Mouse (Mus musculus): ENCODE results near the gene Tfr2. TPM values are rescaled to one million over a fixed set of nuclear protein-coding genes. Genes with fewer than 3 reads are reported as not detected.

Gene Tfr2
- total RNA-seq (2012; rRNA removed): 76.9 and 96.2 TPM in 2 replicates
- polyA plus RNA-seq (2012; ENCODE audit: insufficient read depth in 1 of 2, insufficient read length in 2 of 2, low read depth in 1 of 2, low replicate concordance in 2 of 2, missing spikeins in 1 of 2): 100 to 1,000 TPM in 1 of 2 experiments, not detected in 1; 112 TPM

DNA sequence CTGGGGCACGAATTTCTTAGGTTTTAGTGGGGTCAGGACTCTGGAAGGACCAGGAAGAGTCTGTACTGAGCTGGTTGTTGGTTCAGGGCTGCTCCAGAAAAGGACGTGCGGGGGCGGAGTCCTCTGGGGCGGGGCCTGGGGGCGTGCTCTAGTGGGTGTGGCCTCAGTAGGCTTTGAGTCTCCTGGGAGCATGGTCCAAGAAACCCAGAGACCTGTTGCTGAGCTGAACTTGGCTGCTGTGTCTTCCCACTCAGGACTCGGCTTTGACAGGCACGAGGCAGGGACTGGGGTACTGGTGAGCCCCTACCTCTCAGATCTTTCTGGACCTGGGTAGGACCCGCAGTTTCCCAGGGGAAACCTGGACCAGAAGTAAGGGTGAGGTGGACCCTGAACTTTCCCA, at the start of gene Tfr2:
Tfr2 (plus strand) TSS at position 176 of the 400 bp plus-strand sequence.
- H3K27me3 ChIP-seq (ENCODE audit: control insufficient read depth in 1 of 2, insufficient read depth in 2 of 2, low read length in 2 of 2): no peaks in the 10 kb centered on the region
- H3K79me2 ChIP-seq (ENCODE audit: control insufficient read depth, insufficient read depth, low read length, poor library complexity): peaks cover 22% of the 10 kb centered on the region
- DNase-seq (ENCODE audit: low read depth, low spot score): peak; percentile 93
- H3K9me3 ChIP-seq (replicated peaks; ENCODE audit: insufficient read depth, low read length): no peaks in the 10 kb centered on the region
- peak within 1 kb of the TSS; percentile 68 for H3K9ac ChIP-seq (ENCODE audit: control insufficient read depth, low read depth, low read length, poor library complexity, severe bottlenecking)
- peak within 1 kb of the TSS; percentile 94 for H3K27ac ChIP-seq (ENCODE audit: control insufficient read depth, low read depth, low read length)
- TF ChIP-seq TBP (IDR thresholded peaks at IDR 0.05; ENCODE audit: low read depth, low read length): peak; percentile 60
- peak; percentile 39 to 78; a peak in 3 of 4 replicates for TF ChIP-seq POLR2A (IDR thresholded peaks at IDR 0.05; ENCODE audit: control insufficient read depth in 1 of 2, insufficient read depth in 1 of 2, low read depth in 1 of 2, low read length in 2 of 2, poor library complexity in 1 of 2)
- no peak for TF ChIP-seq POLR2AphosphoS5 (IDR thresholded peaks at IDR 0.05; ENCODE audit: borderline replicate concordance, low read depth, low read length)
- peak; percentile 0; the same call in 1 of the 2 replicates for TF ChIP-seq TCF12 (IDR thresholded peaks at IDR 0.05; ENCODE audit: low read depth, low read length)
- 0 out of 2 replicates have a peak, but pooled peaks have one; percentile 4 for TF ChIP-seq MAX (IDR thresholded peaks at IDR 0.05; ENCODE audit: low read length)
- peak; percentile 62 for TF ChIP-seq NELFE (IDR thresholded peaks at IDR 0.05; ENCODE audit: low read depth, low read length)
- 0 out of 2 replicates have a peak, but pooled peaks have one; percentile 24 for TF ChIP-seq MYC (IDR thresholded peaks at IDR 0.05; ENCODE audit: low read depth, low read length)
- peak; percentile 50 for TF ChIP-seq SIN3A (IDR thresholded peaks at IDR 0.05; ENCODE audit: low read length)
- no peak for TF ChIP-seq MAZ (IDR thresholded peaks at IDR 0.05; ENCODE audit: low read depth, low read length)
- no peak for TF ChIP-seq USF2 (IDR thresholded peaks at IDR 0.05; ENCODE audit: borderline replicate concordance in 1 of 2, insufficient read depth in 1 of 2, low read depth in 1 of 2, low read length in 2 of 2)
- 0 out of 2 replicates have a peak, but pooled peaks have one; percentile 35 for TF ChIP-seq POLR2AphosphoS2 (IDR thresholded peaks at IDR 0.05; ENCODE audit: low read length)
- peak within 1 kb of the TSS; percentile 57 to 78 for H3K4me3 ChIP-seq (ENCODE audit: control insufficient read depth in 1 of 2, insufficient read depth in 1 of 2, low read depth in 2 of 2, low read length in 2 of 2)
- H3K4me1 ChIP-seq (ENCODE audit: control insufficient read depth in 1 of 2, insufficient read depth in 2 of 2, low read length in 2 of 2): peaks cover 0 to 25% of the 10 kb centered on the region in 2 experiments; a peak in 2 of 4 replicates
- H3K36me3 ChIP-seq (ENCODE audit: control insufficient read depth in 1 of 2, insufficient read depth in 2 of 2, low read length in 2 of 2): peaks cover 3 to 13% of the 10 kb centered on the region in 2 experiments

- Histone ChIP-seq H3K27me3 (ENCODE audit: control insufficient read depth in 1 of 2, insufficient read depth in 2 of 2, low read length in 2 of 2) (no peaks in the 10 kb centered on the region), H3K4me3 (ENCODE audit: control insufficient read depth in 1 of 2, insufficient read depth in 1 of 2, low read depth in 2 of 2, low read length in 2 of 2) (no peak overlapping the region), H3K9me3 (replicated peaks; ENCODE audit: insufficient read depth, low read length) (no peaks in the 10 kb centered on the region), H3K9ac (ENCODE audit: control insufficient read depth, low read depth, low read length, poor library complexity, severe bottlenecking) (no peak overlapping the region), H3K4me1 (ENCODE audit: control insufficient read depth in 1 of 2, insufficient read depth in 2 of 2, low read length in 2 of 2) (no peaks in the 10 kb centered on the region), H3K79me2 (ENCODE audit: control insufficient read depth, insufficient read depth, low read length, poor library complexity) (no peaks in the 10 kb centered on the region), H3K36me3 (ENCODE audit: control insufficient read depth in 1 of 2, insufficient read depth in 2 of 2, low read length in 2 of 2) (peaks cover 0 to 4% of the 10 kb centered on the region in 2 experiments; a peak in 2 of 4 replicates), H3K27ac (ENCODE audit: control insufficient read depth, low read depth, low read length) (no peak overlapping the region)
- no peak for TF ChIP-seq JUND (IDR thresholded peaks at IDR 0.05; ENCODE audit: low read depth, low read length)
- TF ChIP-seq POLR2AphosphoS5 (IDR thresholded peaks at IDR 0.05; ENCODE audit: borderline replicate concordance, low read depth, low read length): no peak
- no peak for TF ChIP-seq ETS1 (IDR thresholded peaks at IDR 0.05; ENCODE audit: low read depth, low read length)
- TF ChIP-seq ZNF384 (IDR thresholded peaks at IDR 0.05; ENCODE audit: low read depth, low read length): no peak
- no peak for TF ChIP-seq MXI1 (IDR thresholded peaks at IDR 0.05; ENCODE audit: low read depth, low read length)
- TF ChIP-seq NELFE (IDR thresholded peaks at IDR 0.05; ENCODE audit: low read depth, low read length): no peak
- no peak for TF ChIP-seq ZMIZ1 (IDR thresholded peaks at IDR 0.05; ENCODE audit: low read depth, low read length)
- TF ChIP-seq TCF12 (IDR thresholded peaks at IDR 0.05; ENCODE audit: low read depth, low read length): no peak
- no peak for TF ChIP-seq SMC3 (IDR thresholded peaks at IDR 0.05; ENCODE audit: low read depth, low read length)
- TF ChIP-seq CTCF (IDR thresholded peaks at IDR 0.05 in 2 of 3, conservative IDR thresholded peaks at IDR 0.05 in 1 of 3; ENCODE audit: control insufficient read depth in 1 of 3, insufficient read depth in 1 of 3, low read depth in 2 of 3, low read length in 3 of 3, poor library complexity in 1 of 3, severe bottlenecking in 1 of 3): no peak
- TF ChIP-seq UBTF (IDR thresholded peaks at IDR 0.05; ENCODE audit: borderline replicate concordance, insufficient read depth, low read depth, low read length): no peak
- no peak for TF ChIP-seq RAD21 (IDR thresholded peaks at IDR 0.05; ENCODE audit: low read depth, low read length)
- no peak for TF ChIP-seq USF1 (IDR thresholded peaks at IDR 0.05; ENCODE audit: low read depth, low read length)
- no peak for TF ChIP-seq CHD1 (IDR thresholded peaks at IDR 0.05; ENCODE audit: low read depth, low read length)
- no peak for TF ChIP-seq BHLHE40 (IDR thresholded peaks at IDR 0.05; ENCODE audit: borderline replicate concordance, low read depth, low read length)
- no peak for TF ChIP-seq POLR2A (IDR thresholded peaks at IDR 0.05; ENCODE audit: control insufficient read depth in 1 of 2, insufficient read depth in 1 of 2, low read depth in 1 of 2, low read length in 2 of 2, poor library complexity in 1 of 2)
- DNase-seq (ENCODE audit: low read depth, low spot score): no peak
Observed at GRCm38 (mm10) chr5:137521861-137522260, 47.8 kb upstream of the Tfr2 start.

Data from MEL (cell line).